Mouse (Mus musculus): ENCODE results near the gene Stam.
A peak's percentile ranks its signal among the peaks of the same experiment; 100 is the strongest.

Stam gene

DNA sequence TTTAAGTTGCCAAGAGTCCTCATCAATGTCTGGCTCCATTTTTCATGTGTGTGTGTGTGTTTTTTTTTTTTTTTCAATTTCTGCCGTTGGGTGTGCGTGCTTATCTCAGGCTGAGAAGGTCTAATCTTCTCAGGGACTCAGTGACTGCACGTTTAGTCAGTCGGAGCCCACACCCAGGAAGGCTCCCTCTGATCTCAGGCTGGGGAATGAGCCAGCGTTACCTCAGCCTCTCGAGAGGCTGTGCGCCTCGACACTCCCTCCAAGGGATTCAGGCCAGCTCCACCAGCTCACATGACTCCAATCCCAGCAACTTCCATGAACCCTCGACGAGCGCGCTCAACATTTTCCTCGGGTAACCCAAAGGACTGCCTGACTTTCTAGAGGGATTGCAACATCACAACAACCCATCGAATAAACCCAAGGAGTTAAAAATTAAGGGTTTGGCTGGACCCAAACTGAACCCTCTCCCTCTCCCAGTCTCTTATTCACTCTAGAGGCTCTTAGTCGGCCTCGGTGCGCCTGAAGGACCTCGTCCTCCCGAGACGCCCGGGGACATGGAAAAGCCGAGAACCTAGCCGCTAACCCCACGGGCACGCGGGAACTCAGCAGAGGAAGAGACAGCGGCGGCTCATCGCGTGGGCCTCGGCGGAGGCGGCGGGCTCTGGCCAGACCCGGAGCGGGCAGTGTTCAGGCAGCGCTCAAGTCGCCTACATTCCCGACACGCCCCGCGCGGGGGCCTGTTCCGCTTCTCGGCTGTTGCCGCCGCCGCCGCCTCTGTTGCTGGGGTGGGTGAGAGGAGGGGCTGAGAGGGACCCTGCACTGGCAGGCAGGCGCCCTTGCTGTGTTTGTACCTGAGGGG, at the start of gene Stam:
TSS of gene Stam (plus strand) at position 737 of the 859 bp plus-strand sequence.
- peak; percentile 93 to 95 for DNase-seq

DNA sequence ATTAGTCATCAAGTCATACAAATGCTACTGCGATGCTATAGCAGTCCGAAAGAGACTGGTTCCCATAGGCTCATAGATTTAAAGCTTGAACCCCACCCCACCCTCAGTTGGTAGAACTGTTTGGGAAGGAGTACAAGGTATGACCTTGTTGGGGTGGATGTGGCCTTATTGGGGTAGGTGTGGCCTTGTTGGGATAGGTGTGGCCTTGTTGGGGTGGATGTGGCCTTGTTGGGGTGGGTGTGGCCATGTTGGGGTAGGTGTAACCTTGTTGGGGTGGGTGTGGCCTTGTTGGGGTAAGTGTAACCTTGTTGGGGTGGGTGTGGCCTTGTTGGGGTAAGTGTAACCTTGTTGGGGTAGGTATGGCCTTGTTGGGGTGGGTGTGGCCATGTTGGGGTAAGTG, 32.6 kb upstream of the Stam start:
- no peak for DNase-seq

DNA sequence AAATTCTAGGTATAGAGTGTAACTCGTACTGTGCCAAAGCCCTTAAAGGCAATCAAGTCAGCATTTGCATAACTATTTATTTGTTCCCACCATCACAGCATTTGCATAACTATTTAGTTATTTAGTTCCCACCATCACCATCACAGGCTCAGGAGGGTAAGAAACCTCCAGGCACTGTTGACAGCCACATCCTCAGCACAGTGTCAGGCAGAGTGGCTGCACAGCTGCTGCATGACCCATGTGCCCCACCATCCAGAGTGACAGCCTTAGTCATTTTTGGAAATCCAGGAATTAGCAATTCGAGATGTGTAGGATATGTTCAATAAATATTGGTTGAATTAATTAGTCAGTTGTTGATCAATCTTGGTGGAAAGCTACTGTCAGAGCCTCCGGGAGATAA, 30.9 kb upstream of the Stam start:
- no peak for DNase-seq

DNA sequence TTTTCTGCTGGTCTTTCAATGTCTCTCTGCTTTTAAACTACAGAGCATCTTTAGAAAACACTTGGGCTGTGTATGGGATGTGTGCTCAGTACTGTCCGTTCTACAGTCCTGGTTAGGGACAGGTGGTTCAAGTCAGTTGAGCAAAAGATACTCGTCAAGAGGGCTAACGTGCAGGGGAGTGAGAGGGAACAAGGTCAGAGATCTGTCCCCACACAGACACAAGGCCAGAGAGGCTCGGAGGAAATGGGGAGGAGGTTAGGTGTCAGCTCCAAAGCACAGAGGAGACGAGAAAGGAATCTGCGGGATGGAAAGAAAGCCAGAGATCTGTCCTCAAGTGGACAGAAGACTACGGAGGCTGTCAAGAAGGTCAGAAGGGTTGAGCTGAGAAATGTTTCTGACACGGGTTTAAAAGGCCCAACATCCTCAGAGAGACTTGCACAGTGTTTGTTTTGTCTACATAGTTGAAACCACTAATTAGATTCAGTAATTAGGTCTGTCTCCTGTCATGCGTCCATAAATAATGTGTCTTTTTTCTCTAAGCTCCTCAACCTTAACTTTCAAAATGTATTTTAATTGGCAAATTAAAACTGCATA, 30.2 kb upstream of the Stam start:
- DNase-seq = peak; percentile 43 to 49

- DNase-seq = peak; percentile 75 to 81
These were observed 25.5 kb upstream of the Stam start for GRCm38 (mm10) chr2:14048381-14048780.

DNA sequence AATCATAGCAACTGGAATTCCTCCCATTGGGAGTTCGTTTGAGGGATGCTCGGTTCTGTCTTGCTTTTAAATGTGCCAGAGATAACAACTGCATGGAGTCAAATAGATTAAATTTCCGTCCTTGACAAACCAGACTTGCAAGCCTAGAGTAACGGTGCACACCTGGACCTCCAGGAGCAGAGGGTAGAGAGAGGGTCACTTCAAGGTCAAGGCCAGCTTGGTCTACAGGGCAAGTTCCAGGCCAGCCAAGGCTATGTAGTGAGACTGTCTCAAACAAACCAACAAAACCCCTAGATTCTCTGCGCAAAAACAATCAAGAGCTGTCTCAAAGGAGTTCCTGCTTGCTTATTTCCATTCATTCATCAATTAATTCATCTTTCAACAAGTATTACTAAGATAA, 25.1 kb upstream of the Stam start:
- DNase-seq = no peak

DNA sequence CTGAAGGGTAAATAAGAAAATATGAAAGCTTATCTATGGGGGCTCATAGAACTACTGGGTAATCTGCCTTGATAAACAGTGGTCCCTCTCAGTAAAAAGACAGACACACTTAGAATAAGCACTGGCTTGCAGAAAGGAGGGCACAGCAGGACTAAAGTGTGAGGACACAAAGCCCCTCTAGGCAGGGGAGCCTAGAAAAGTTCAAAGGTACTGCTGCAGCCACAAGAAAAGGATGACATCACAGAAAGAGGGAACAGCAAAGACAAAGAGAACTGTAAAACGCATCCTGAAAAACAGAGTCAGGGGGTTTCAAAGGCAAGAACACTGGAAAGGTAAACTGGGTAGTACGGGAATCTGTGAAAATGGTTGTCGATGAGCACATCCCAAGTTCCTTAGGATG, 20.3 kb upstream of the Stam start:
- no peak for DNase-seq

DNA sequence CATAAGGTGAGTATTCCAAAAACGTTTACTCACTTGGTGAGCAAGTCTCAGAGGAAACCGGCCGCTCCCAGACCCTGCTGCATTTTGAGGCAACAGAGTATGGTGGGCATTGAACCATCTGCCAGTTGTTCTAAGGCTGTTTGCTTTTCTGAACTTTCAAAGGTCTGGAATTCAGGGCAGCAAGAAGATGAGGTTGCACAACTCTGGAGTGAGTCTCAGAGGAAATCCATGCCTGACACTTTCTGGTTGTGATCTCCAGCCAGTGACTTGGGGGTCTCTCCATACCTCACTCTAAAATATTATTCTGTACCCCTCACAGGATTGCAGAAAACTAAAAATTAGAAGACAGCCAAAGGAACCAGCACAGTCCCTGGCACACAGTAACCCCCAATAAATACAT, 19.7 kb upstream of the Stam start:
- DNase-seq = no peak

DNA sequence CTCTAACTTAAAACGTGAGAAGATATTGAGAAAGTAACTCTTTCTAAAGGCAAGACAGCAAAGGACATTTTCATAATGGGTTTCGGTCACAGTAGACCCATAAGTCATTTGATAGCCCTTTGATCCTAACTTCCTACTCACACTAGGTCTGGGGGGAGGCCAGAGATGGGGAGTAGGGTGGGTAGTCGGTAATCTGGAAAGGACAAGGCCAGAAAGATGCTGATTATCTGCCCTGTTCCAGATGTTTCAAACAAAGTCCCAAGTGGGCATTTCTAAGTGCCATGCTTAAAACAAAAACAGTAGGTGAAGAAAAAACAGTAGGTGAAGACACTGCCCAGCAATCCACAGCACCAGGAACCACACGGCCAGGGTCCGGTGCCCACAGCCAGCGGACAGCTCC, 19.2 kb upstream of the Stam start:
- DNase-seq = peak in 1 of 2 experiments; percentile 9

- peak; percentile 86 to 91 for DNase-seq
These were observed 18.7 kb upstream of the Stam start for GRCm38 (mm10) chr2:14055168-14055565.

DNA sequence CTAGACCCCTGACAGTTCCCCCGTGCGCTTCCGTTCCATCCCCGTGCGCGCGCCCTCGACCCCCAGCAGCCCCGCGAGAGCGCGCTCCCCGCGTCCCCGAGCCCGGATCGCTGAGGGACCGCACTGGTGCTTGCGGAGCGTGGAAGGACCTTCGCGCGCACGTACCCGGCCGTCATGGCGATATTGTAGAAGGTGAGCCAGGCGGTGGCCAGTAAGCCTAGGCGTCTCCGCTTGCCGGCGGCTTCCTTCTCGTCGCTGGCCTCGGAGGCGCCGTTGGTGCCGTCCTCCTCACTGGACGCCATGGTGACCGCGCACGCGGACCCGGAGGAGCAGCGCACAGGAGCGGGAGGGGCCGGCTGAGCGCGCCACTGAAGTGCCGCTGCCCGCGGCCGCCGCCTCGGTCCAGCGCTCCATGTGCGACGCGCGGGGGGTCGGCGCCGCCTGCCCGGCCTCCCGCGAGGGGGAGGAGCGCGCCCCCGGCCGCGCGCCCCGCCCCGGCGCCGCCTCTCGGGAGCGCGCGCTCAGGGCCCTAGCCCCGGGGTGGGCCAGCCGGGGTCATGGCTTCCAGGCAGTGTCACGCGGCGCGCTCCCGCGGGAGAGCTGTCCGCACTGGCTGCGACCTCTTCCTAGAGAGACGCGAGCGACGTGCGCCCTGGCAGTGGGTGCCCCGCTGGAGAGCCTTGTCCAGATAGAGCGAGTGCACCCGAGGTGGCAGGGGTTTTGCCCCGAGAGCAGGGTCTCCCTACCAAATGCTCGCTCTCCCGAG, 18.1 kb upstream of the Stam start, which contains the start of gene Hacd1:
TSS of gene Hacd1 (minus strand) at position 570 of the 766 bp plus-strand sequence.
- DNase-seq = peak; percentile 88 to 93

- DNase-seq = no peak
These were observed 7.9 kb upstream of the Stam start for GRCm38 (mm10) chr2:14065704-14066650.

GRCm38 (mm10) chr2:14069027-14069426, 4.9 kb upstream of the Stam start:
- no peak for DNase-seq

DNA sequence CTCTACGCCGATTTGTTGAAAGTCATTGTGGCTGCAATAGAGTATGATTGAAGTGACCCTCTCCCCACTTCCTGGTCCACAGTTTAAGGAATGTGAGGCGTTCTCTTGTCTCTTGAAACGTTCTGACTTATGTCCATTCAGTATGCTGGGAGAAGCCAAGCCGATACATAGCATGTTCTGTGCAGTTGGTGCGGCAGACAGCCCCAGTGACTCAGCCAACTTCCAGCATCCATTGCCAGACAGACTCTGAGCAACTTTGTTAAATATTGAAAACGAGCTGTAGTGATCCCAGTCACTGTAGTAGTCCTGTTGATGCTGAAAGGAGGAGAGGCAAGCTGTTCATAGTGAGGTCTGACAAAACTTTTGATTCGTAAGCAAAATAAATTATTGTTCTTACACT, 3.4 kb upstream of the Stam start:
- DNase-seq = no peak

DNA sequence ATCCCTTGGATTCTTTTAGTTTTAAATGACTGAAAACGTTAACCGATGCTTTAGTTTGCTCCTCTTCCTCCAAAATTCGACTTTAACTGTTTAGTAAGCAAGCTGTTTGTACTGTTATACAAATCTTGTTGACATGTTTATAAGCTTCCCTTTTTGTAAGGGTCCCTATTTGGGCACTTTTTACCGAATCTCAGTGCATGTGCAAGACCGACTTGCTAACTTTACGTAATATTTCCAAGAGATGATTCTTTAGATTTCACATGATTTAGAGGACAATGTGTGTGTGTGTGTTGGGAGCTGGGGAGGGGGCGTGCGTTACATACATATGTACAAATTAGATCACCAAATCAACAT, 913 bp upstream of the Stam start:
- DNase-seq = no peak

DNA sequence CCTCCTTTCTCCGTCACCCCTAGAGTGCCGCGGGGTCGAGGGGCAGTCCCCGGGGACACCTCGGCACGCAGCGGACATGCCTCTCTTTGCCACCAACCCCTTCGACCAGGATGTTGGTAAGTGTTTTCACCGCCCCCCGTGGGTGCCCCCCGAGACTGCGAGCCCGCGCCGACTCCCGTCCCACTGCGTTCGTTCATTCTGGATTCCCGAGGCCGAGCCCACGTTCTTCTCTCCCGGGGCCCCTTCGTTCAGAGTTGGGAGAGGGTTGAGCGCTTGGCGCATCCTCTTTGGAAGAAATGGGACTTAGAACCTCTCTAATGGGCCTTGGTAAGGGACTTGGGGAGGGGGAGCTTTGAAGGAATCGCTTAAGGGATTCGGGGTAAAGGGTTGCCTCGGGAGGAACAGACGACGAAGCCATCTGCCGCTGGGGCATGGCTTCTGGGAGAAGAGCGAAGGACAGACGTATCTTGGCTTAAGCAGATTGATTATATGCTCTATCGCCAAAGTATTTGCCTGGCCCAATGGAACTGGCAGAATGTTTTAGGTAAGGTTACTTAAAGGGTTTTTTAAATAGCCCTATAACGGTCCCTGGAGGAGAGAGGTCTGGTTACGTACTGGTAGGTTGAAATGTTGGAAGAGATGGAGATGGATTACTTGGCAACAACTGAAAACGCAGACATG, 463 bp downstream of the Stam start:
- DNase-seq = no peak

- peak in 1 of 2 experiments; percentile 10 for DNase-seq
These were observed 4.6 kb downstream of the Stam start for GRCm38 (mm10) chr2:14078527-14078926.

GRCm38 (mm10) chr2:14100533-14100932, 26.6 kb downstream of the Stam start:
- no peak for DNase-seq

DNA sequence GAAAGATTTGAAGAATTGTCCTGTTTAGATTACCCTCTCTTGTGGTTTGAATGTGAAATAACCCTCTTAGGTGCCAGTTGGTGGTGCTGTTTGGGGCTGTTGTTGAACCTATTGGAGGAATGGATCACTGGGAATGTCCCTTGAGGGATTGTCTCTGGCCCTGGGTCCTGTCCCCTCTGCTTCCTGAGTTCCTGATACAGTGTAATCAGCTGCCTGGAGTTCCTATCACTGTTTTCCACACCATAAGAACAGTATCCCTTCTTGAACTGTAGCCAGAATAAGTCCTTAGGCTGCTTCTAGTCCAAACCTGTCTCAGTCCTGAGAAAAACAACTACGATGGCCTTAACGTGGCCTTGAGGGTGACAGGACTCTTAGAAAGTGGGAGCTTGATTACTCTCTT, 28.7 kb downstream of the Stam start:
- DNase-seq = no peak

- DNase-seq = no peak
These were observed 30.0 kb downstream of the Stam start for GRCm38 (mm10) chr2:14103924-14104323.

DNA sequence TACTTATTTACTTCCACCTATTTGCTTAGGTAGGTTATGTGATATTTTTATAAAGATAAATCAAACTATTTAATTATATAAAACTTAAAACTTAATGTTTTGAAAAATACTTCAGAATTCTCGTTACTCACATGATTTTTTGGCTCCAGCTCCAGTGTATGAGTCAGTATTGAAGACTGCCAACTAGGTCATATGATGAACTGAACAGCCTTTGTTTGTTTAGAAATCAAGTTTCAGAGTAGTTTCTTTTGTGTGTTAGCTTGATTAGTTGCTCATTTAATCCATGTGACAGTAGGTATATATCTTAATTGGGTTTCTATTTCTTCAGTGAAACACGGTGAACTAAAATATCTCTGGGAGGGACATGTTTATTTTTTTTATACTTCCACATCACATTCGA, 33.8 kb downstream of the Stam start:
- no peak for DNase-seq

GRCm38 (mm10) chr2:14126387-14126786, 52.5 kb downstream of the Stam start:
- DNase-seq = no peak
